Mouse (Mus musculus): Measurements from ENCODE around the gene Bbs1.
"Not testable (repeated sequence)": the region's sequence is repeated elsewhere in the genome, so short reads cannot be mapped to it uniquely, and the experiment has no call there.

Gene Bbs1

DNA sequence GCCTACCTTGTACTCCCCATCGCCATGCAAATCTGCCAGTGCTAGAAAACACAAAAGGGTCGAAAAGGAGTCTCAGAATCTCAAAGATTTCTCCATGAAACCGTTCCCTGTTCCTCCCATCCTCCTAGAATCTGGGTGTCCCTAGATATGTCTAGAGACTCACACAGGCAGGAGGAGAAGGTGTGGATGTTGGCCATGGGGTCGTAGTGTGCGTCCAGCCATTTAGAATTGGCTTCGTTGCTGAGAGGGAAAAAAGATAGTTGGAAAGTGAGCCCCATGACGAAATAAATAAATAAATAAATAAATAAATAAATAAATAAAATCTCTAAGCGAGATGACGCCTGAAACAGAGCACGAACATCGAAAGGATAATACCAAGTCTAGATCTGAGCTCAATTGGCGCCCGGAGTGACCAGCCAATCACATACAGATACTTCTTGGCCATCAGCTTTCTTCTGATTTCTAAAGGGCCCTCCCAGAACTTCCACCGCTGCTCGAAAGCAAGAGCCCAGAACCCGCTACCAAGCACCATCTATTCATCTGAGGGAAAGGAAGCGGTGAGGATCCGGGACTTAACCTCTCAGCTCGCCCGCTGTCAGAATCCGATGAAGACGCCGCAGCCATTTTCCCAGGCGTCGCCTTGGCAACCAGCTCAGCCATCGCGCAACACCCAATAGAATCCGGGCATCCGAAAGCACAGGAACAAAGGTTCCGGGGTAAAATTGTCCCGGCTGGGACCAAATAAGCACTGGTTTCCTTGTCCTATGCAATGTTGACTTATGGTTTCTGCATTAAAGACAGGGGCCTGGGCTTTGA lies at the start of gene Bbs1:
TSS of gene Bbs1 (minus strand) at position 650 of the 816 bp plus-strand sequence.
- DNase-seq (ENCODE audit: low read depth, low spot score), result peak; percentile 86

- not testable (repeated sequence) for DNase-seq (ENCODE audit: low read depth, low spot score)
Measured at GRCm38 (mm10) chr19:4948641-4949040, 42.2 kb upstream of the Bbs1 start.

- peak; percentile 83 for DNase-seq (ENCODE audit: low read depth, low spot score)
Measured at GRCm38 (mm10) chr19:4945540-4945939, 39.1 kb upstream of the Bbs1 start.

- DNase-seq (ENCODE audit: low read depth, low spot score), result no peak
Measured at GRCm38 (mm10) chr19:4943253-4943588, 36.8 kb upstream of the Bbs1 start.

DNA sequence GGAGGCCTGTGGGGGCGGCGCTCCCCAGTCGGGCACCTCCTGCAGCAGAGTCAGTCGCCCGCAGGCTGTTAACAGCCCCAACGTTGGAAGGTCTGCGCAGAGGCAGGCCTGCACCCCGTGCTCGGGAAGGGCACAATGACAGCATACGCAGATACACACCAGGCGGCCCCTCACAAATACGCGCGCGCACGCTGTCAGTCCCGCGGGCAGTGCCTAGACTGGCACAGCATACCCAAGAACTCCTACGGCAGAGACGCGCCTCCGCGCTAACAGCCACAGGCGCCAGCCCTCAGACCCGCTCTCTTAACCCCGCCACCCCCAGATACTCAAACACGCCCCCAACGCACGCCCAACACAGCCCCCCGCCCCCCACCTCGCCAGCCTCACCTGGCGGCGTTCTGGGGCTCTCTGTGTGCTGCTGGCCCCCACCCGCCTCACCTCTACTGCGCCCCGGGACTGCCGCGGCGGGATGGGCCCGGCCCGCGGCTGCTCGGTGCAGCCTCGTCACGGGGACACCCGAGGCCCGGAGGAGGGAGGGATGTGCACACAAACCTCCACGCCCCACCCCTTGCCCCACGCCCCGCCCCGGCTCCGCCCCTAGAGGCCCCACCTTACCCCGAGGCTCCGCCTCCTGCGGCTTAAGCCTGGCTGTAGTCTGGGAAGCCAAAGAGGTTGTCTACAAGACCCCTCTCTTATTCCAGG lies 36.3 kb upstream of the Bbs1 start, which contains the start of gene Peli3:
TSS of gene Peli3 (minus strand) at position 577 of the 702 bp plus-strand sequence.
- DNase-seq (ENCODE audit: low read depth, low spot score), result peak; percentile 88

DNA sequence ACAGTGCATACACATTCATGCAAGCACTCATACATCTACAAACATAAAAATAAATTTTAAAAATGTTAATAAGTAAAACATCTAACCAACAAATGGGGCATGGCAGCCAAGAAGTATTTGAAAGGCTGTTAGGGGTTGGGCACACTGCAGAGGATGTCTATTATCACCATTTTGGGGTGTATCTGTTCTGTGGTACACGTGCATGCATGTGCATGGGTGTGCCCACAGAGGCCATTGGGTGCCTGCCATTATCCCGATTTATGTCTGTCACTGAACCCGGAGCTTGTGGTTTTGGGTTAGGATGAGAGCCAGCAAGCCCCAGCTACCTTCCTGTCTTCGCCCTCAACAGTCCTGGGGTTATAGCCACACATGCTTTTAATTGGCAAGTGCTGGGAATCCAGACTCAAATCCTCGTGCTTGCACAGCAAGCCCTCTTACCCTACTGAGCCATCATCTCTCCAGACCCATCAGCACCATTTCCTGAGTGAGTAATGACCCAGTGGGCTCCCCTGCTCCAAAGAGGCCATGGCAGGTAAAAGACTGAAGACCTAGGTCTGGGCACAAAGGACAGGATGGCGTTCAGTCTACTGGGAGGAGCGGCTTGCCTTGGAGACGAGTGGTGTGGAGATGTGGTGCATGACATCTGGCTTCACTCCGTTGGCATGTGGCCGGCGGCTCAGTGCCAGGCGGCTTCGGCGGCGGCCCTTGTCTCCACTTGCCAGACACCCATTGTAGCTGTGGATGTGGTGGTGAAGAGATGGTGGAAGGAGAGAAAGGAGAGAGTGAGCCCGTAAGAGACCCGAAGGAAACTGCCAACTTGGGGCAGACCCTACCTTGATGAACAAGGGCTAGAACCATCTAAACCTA lies 31.2 kb upstream of the Bbs1 start:
- DNase-seq (ENCODE audit: low read depth, low spot score), result no peak

DNA sequence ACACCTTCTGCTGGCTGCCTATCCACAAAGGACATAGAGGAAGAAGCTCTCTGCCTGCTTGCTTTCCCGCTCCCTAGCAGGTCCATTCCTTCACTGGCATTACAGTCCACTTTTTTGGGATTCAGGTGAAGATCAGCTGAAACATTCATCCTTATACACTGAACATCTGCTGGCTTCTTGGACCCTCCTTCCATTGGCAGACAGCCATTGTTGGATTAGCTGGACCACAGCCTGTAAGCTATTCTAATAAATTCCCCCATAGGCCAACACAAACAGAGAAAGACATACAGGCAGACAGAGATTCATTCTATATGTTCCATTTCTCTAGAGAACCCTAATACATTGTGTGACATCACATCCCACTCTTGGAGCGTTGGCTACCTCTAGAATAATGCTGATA lies 30.5 kb upstream of the Bbs1 start:
- no peak for DNase-seq (ENCODE audit: low read depth, low spot score)

- DNase-seq (ENCODE audit: low read depth, low spot score), result no peak
Measured at GRCm38 (mm10) chr19:4928781-4929180, 22.4 kb upstream of the Bbs1 start.

DNA sequence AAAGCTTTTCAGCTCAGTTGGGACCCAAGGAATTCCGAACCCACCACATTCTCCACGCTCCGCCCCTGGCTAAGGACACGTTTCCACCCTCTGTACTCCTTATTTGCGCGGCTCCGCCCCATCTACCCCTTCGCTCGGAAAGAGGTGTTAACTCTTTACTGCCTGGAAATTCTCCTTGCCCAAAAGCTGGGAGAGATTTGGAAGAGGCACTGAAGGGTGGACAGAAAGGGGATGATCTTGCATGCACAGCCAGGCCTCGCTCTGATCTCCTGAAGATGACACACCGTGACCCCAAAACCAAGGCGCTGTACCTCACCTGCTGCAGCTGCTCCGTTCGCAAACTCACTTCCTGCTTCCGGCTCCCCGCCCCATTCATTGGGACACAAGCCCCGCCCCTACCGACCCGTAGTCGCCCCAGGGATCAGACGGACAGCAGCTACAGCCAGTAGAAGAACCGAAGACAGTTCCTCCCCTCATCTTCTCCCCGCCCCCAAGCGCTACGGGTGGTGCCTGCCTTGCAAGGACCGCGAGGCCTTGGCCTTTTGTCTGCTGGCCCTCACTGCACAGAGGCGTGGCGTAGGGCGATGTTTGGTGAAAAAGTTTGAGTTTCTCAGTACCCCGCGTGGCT lies 21.6 kb upstream of the Bbs1 start, which contains the start of gene Dpp3:
TSS of gene Dpp3 (minus strand) at position 384 of the 628 bp plus-strand sequence.
- DNase-seq (ENCODE audit: low read depth, low spot score), result peak; percentile 99

- peak; percentile 85 for DNase-seq (ENCODE audit: low read depth, low spot score)
Measured at GRCm38 (mm10) chr19:4925121-4925860, 18.9 kb upstream of the Bbs1 start.

DNA sequence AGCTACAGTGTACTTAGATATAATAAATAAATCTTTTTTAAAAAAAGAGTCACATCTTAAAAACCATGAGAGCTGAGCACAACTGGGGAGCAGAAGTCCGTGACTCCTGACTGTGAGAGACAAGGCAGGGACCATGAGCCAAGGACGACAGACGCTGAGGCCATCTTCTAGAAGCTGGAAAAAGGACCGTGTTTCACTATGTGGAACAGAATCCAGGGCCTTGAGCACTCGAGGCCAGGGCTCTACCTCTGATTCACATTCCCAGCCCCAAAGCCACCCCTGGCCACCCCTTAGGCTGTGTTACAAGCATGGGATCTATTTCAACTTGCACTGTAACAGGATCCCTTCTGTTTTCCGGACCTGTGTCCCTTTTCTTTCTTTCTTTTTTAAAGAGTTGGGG lies 13.2 kb upstream of the Bbs1 start:
- DNase-seq (ENCODE audit: low read depth, low spot score), result no peak

DNA sequence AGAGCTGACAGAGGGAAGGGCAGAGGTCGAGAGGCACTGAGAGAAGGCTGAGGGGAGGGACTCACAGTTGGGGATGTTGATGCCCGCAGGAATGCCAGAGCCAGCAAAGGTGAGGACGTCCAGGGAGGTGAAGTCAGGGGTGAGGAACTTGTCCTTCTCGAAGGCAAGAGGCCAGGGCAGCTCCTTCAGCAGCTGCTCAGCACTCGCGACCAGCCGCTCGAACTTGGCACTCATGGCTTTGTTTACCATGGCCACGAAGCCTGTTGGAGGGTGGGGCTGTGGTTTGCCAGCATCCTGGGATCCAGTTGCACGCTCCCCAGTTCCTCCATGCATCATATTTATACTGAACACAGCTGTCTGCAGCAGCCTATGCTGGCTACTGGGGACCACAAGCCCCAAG lies 10.4 kb upstream of the Bbs1 start:
- no peak for DNase-seq (ENCODE audit: low read depth, low spot score)

- DNase-seq (ENCODE audit: low read depth, low spot score), result no peak
Measured at GRCm38 (mm10) chr19:4915924-4916603, 9.6 kb upstream of the Bbs1 start.

- DNase-seq (ENCODE audit: low read depth, low spot score), result no peak
Measured at GRCm38 (mm10) chr19:4909376-4909775, 2.9 kb upstream of the Bbs1 start.

DNA sequence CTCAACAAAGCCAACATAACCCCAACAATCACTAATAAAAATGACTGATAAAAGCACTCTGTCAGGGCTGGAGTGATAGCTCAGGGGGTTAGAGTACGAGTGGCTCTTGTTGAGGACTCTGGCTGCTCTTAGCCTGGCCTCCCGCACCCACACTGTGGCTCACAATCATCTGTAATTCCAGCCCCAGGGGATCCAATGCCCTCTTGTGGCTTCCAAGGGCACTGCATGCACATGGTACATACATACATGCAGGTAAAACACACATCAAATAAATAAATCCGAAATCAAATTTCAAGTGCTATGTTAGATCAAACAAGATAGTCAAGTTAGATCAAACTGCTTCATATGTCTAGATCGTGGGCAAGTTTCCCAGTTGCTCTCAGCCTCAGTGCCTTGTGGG lies 1.7 kb upstream of the Bbs1 start:
- peak; percentile 80 for DNase-seq (ENCODE audit: low read depth, low spot score)

GRCm38 (mm10) chr19:4899888-4900287 lies 6.5 kb downstream of the Bbs1 start:
- DNase-seq (ENCODE audit: low read depth, low spot score), result no peak

DNA sequence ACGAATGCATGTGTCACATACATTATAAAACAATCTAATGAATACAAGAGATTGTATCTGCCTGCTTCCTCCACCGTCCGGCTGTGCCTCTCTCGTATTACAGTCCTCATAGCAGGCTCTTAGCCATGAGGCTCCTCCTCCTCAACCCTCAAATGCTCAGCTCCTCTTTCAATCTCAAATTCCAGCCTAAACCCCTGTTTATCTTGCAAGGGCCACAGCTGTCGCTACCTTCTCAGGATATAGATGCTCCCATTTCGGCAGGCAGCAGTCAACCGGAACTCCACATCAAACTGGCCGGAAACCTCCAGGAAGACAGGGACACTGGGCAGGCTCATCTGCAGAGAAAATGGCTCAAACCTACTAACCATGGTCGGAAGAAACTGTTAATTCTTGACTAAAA lies 7.5 kb downstream of the Bbs1 start:
- peak; percentile 37 for DNase-seq (ENCODE audit: low read depth, low spot score)

DNA sequence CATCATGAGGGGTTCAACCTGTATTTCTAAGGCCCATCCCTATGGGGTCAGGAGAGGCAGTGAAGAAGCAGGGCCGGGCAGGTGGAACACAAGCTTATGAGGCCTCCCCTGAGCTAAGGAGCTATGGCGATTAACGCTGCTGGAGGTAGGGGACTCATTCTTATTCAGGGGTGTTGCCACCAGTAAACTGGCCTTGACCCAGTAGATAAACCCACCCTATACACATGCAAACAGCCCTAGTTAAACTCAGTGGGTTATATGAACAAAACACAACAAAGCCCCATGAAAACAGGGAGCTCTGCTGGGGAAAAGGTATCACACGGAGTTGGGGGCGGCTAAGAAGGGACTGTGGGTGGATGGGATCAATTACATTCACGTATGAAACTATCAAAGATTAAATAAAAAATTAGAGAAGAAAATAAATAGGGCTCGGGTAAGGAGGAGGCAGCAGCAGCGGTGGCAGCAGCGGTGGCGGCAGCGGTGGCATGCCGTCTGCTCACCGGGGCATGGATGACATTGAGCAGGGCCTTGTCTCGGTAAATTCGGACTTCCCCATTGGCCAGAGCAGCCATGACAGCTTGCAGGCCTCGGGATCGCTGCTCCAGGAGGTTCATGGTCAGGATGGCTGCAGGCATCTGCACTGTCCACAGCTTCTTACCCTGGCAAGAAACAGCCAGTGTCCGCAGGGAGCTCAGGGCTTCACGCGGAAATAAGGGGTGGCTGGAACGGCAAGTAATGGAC lies 9.5 kb downstream of the Bbs1 start:
- DNase-seq (ENCODE audit: low read depth, low spot score), result peak; percentile 97

- no peak for DNase-seq (ENCODE audit: low read depth, low spot score)
Measured at GRCm38 (mm10) chr19:4891798-4892197, 14.6 kb downstream of the Bbs1 start.

GRCm38 (mm10) chr19:4889791-4890190 lies 16.6 kb downstream of the Bbs1 start:
- no peak for DNase-seq (ENCODE audit: low read depth, low spot score)

All from R1 (cell line).